Mouse (Mus musculus) olfactory bulb, adult 2 months (tissue): ENCODE measurements around the gene Fgfr2.

Source experiments
- CTCF ChIP-seq: fragments of 200-500 bp; IDR thresholded peaks from 2 replicates; pipeline ENCODE4 v1.5.1; 2012; ENCODE audit warnings: low read depth, mild to moderate bottlenecking, low read length, moderate library complexity; ENCODE audit not compliant: insufficient read depth
- POLR2A ChIP-seq: fragments of 200-500 bp; IDR thresholded peaks from 2 replicates; pipeline ENCODE4 v1.6.1; 2012; ENCODE audit warnings: mild to moderate bottlenecking, low read depth, low read length, moderate library complexity; ENCODE audit not compliant: insufficient read depth

DNA sequence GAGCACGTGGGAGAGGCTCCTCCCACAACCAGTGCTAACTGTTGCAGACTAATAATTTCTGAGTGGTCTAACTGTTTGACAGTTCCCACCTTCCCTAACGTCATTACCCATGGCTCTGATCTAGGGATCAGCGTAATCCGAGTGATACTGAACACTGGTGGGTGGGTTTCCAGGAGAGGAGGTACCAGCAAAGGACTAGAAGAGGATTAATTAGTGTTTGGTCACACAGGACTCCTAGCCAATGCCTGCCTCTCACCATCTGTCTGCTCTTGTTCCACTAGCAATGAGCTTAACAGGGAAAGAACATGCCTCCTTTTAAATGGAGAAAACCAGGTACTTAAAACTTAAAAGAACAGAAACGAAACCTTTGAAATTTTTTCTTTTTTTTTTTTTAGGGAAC is 364.3 kb downstream of the Fgfr2 start:
- no peak for TF ChIP-seq POLR2A
- TF ChIP-seq CTCF: no peak
